Mouse (Mus musculus): ENCODE results near the gene Tmem104.

GRCm38 (mm10) chr11:115273735-115274134, 86.4 kb downstream of the Tmem104 start:
- no peak for TF ChIP-seq CTCF (IDR thresholded peaks at IDR 0.05; ENCODE audit: low read depth, low read length)
- no peak for TF ChIP-seq POLR2A (IDR thresholded peaks at IDR 0.05; ENCODE audit: extremely low read depth, insufficient read depth, low read length)

Measured in liver, adult 2 months (tissue).